Mouse (Mus musculus) ES-Bruce4 (cell line): ENCODE data around the gene 9130019O22Rik. TPM values are rescaled to one million over a fixed set of nuclear protein-coding genes. Genes with fewer than 3 reads are reported as not detected.
"Not testable (repeated sequence)": the region's sequence is repeated elsewhere in the genome, so short reads cannot be mapped to it uniquely, and the experiment has no call there.

ENCODE experiments used
- H3K27ac ChIP-seq: 2 replicates; pipeline ENCODE4 v1.5.1; 2012; ENCODE audit warnings: low read length, inconsistent platforms; ENCODE audit not compliant: insufficient read depth
- H3K27me3 ChIP-seq: 2 replicates; pipeline ENCODE4 v1.6.1; 2012; ENCODE audit warnings: mild to moderate bottlenecking, low read length, inconsistent platforms; ENCODE audit not compliant: control insufficient read depth, poor library complexity, insufficient read depth, severe bottlenecking
- H3K36me3 ChIP-seq: 2 replicates; pipeline ENCODE4 v1.6.1; 2012; ENCODE audit warnings: inconsistent platforms, mild to moderate bottlenecking, low read length, moderate library complexity; ENCODE audit not compliant: control insufficient read depth, poor library complexity, insufficient read depth, severe bottlenecking
- H3K4me1 ChIP-seq: one replicate; pipeline ENCODE4 v1.8.1; 2011; ENCODE audit warnings: low read length; ENCODE audit not compliant: control insufficient read depth, insufficient read depth
- H3K4me3 ChIP-seq: 2 replicates; pipeline ENCODE4 v1.5.1; 2011; ENCODE audit warnings: low read depth, mild to moderate bottlenecking, low read length
- H3K9ac ChIP-seq: 2 replicates; pipeline ENCODE4 v1.6.1; 2012; ENCODE audit warnings: low read depth, mild to moderate bottlenecking, inconsistent platforms; ENCODE audit not compliant: poor library complexity, severe bottlenecking
- H3K9me3 ChIP-seq: replicated peaks from 2 replicates; pipeline ENCODE4 v1.6.1; 2012; ENCODE audit warnings: mild to moderate bottlenecking, low read length, inconsistent platforms; ENCODE audit not compliant: control insufficient read depth, poor library complexity, insufficient read depth, severe bottlenecking
- CTCF ChIP-seq: IDR thresholded peaks from one replicate; pipeline ENCODE4 v1.8.1; 2011; ENCODE audit warnings: low read depth, low read length
- EP300 ChIP-seq: IDR thresholded peaks from 2 replicates; pipeline ENCODE4 v1.6.1; 2011; ENCODE audit warnings: low read depth, low read length; ENCODE audit not compliant: insufficient read depth
- POLR2A ChIP-seq: IDR thresholded peaks from one replicate; pipeline ENCODE4 v1.8.1; 2011; ENCODE audit warnings: low read length; ENCODE audit not compliant: insufficient read depth
- polyA plus RNA-seq: library from polyadenylated mRNA; stranded (reverse); fragments of >200 nt; gene quantifications from 2 replicates; pipeline ENCODE4 v1.2.4, GENCODE M21; 2011; ENCODE audit warnings: low read depth; ENCODE audit not compliant: missing spikeins, insufficient read depth, insufficient read length

9130019O22Rik gene
- polyA plus RNA-seq, 1 experiment, result 2.1 TPM

- no peak for TF ChIP-seq EP300
- H3K27me3 ChIP-seq, result no peaks in the 10 kb centered on the region
- no peaks in the 10 kb centered on the region for H3K36me3 ChIP-seq
- H3K27ac ChIP-seq, result no peak overlapping the region
- no peaks in the 10 kb centered on the region for H3K4me1 ChIP-seq
- H3K9ac ChIP-seq, result no peak overlapping the region
- no peaks in the 10 kb centered on the region for H3K9me3 ChIP-seq
- H3K4me3 ChIP-seq, result no peak overlapping the region
These were observed 8.6 kb downstream of the 9130019O22Rik start for GRCm38 (mm10) chr7:127378310-127378921.

GRCm38 (mm10) chr7:127375271-127376245 lies 11.4 kb downstream of the 9130019O22Rik start, which contains the start of gene Zfp747:
Gene Zfp747 (minus strand): TSS chr7:127376050.
- not testable (repeated sequence) for H3K27me3 ChIP-seq, H3K36me3 ChIP-seq, H3K27ac ChIP-seq, H3K9me3 ChIP-seq, H3K4me1 ChIP-seq
- H3K4me3 ChIP-seq, result peak within 1 kb of the TSS; percentile 96
- peak within 1 kb of the TSS; percentile 61 for H3K9ac ChIP-seq
- TF ChIP-seq CTCF (peak; percentile 56), POLR2A (peak; percentile 76), EP300 (peak; percentile 35; the same call in 1 of the 2 replicates)

- H3K9me3 ChIP-seq, H3K4me3 ChIP-seq: not testable (repeated sequence)
These were observed 15.1 kb downstream of the 9130019O22Rik start for GRCm38 (mm10) chr7:127371870-127372269.

GRCm38 (mm10) chr7:127371213-127371612 lies 15.8 kb downstream of the 9130019O22Rik start:
- H3K27me3 ChIP-seq, result no peaks in the 10 kb centered on the region
- H3K36me3 ChIP-seq, result no peaks in the 10 kb centered on the region
- no peak overlapping the region for H3K4me3 ChIP-seq
- no peak overlapping the region for H3K27ac ChIP-seq
- no peaks in the 10 kb centered on the region for H3K4me1 ChIP-seq
- TF ChIP-seq EP300, result no peak
- TF ChIP-seq CTCF, result no peak
- no peak for TF ChIP-seq POLR2A
- H3K9me3 ChIP-seq, result no peaks in the 10 kb centered on the region; the same call in 1 of the 2 replicates
- H3K9ac ChIP-seq, result no peak overlapping the region

More at GRCm38 (mm10) chr7:127371870-127372269, 15.1 kb downstream of the 9130019O22Rik start:
- not testable (repeated sequence) for H3K27me3 ChIP-seq, H3K4me1 ChIP-seq, H3K27ac ChIP-seq, H3K36me3 ChIP-seq, H3K9ac ChIP-seq
- peak; percentile 57 for TF ChIP-seq CTCF

- no peak for TF ChIP-seq EP300
- TF ChIP-seq POLR2A, result no peak
- TF ChIP-seq CTCF, result no peak
- no peak overlapping the region for H3K27ac ChIP-seq
- H3K4me1 ChIP-seq, result no peaks in the 10 kb centered on the region
- H3K27me3 ChIP-seq, result no peaks in the 10 kb centered on the region
- H3K9ac ChIP-seq, result no peak overlapping the region
- no peaks in the 10 kb centered on the region for H3K36me3 ChIP-seq
- H3K4me3 ChIP-seq, result no peak overlapping the region
- H3K9me3 ChIP-seq, result no peaks in the 10 kb centered on the region; the same call in 1 of the 2 replicates
These were observed 20.7 kb downstream of the 9130019O22Rik start for GRCm38 (mm10) chr7:127366249-127366648.

- H3K9me3 ChIP-seq, result no peaks in the 10 kb centered on the region; the same call in 1 of the 2 replicates
- H3K4me3 ChIP-seq, result no peak overlapping the region
- H3K9ac ChIP-seq, result no peak overlapping the region
- no peaks in the 10 kb centered on the region for H3K4me1 ChIP-seq
- TF ChIP-seq CTCF (no peak), EP300 (no peak), POLR2A (no peak)
- H3K36me3 ChIP-seq, result no peaks in the 10 kb centered on the region
- H3K27ac ChIP-seq, result no peak overlapping the region
- H3K27me3 ChIP-seq, result no peaks in the 10 kb centered on the region
These were observed 22.8 kb downstream of the 9130019O22Rik start for GRCm38 (mm10) chr7:127364166-127364565.
